Mouse (Mus musculus): ENCODE results near the gene Arl5b.

DNA sequence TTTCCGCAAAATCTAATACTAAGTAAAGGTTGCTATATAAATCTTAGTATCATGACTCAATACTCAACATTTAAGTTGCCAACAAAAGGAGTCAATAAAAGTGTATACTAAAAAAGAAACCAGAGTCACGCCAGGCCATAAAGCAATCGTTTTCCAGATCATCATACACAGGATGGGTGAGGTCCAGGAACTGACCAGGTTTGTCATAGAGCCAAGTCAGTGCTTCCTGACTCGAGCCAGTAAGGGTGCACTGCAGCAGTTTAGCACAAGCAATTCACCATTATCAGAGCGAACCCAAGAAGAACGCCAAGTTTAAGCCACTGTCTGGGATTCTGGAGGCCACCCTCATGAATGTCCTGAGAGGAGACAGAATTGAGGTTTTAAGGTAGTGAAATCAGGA lies 10.5 kb upstream of the Arl5b start:
- TF ChIP-seq CTCF (IDR thresholded peaks at IDR 0.05; ENCODE audit: borderline replicate concordance, insufficient read depth, low read length): no peak
- TF ChIP-seq POLR2A (IDR thresholded peaks at IDR 0.05; ENCODE audit: low read depth, low read length): no peak
